Mouse (Mus musculus) kidney, adult 18-20 months (tissue): ENCODE measurements at regions not wholly inside any gene's neighbourhood (a gene's known extent, or its start where the extent isn't known, plus 50 kb on each side); places are given as distances from the start of the nearest gene placed in this dataset.

Experiments
- DNase-seq: peaks from one replicate; pipeline ENCODE4 v3.0.0; 2021

DNA sequence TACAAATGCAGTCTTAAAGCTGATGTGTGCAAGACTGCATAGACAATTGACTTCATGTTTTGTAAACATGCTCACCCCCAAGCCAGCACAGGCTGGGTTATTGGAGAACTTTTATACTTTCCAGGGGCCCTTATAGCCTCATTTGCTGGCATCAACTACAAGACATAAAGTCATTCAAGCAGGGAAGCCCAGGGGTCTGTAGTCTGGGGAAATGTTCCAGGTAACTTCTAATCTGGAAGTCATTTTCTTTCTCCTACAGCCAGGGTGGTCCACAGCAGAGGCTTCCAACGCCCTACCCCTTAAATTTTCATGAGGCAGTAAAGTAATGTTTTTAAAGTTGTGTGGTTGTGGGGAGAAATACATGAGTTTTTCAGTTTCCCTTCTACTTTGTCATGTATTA lies 272.1 kb upstream of the Npvf start:
- no peak for DNase-seq

DNA sequence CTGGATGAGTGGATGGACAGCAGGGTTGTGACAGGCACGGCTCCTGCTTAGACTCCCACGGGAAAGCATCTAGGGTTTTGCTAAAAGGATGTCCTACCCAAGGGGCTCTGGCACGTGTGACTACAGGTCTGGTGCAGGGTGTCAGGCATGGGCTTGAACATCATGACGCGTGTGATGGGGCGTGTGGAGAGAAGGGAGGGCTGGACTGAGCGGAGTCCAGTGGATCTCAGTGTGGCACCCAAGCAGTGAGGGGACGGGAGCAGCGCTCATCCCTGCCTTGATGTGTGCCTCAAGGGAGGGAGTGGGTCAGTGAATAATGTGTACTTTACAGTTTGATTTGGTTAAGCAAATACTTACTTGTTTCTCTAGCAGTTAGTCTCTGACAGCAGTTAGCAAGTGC lies 275.3 kb upstream of the Npvf start:
- no peak for DNase-seq

DNA sequence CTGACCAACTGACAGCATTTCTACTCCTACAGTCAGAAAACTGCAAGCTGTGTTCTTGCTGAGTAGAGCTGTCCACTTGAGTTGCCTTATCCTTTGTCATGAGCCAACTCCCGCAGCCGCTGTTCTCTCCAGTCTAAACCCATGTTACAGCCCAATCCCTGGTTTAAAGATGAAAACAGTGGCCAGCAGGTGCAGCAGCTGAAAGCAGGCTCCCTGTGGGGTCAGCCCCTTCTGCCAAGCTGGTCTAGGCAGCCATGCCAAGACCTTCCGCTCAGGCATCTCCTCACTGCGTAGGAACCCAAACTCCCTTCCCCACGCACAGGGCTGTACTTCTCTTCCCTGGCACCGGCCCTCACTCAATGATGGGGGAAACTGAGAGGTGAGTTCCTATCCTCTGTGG lies 279.3 kb upstream of the Npvf start:
- DNase-seq: no peak

- no peak for DNase-seq
Observed at GRCm38 (mm10) chr6:50934245-50934644, 280.0 kb upstream of the Npvf start.

GRCm38 (mm10) chr6:50936306-50936705 lies 282.1 kb upstream of the Npvf start:
- no peak for DNase-seq

DNA sequence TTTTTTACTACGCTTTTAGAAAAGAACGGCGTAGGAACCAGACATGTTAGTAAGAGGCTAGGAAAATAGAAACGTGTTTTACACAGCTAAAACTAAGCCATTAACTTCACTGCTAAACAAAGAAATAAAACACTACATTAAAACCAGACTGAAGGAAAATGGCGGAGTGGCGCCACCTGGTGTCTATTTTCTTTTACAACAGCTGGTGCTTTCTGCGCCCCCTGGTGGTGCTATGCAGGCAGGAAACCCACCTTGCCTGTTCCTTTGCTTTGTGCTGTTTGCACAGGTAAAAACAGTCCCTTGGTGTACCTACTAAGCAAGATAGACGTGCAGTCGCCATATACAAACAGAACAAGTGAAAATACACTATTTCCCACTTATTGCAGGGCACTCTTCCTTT lies 282.9 kb upstream of the Npvf start:
- DNase-seq: peak; percentile 77

GRCm38 (mm10) chr6:50938879-50939278 lies 284.6 kb upstream of the Npvf start:
- no peak for DNase-seq

GRCm38 (mm10) chr6:50939440-50939839 lies 285.2 kb upstream of the Npvf start:
- DNase-seq: no peak

DNA sequence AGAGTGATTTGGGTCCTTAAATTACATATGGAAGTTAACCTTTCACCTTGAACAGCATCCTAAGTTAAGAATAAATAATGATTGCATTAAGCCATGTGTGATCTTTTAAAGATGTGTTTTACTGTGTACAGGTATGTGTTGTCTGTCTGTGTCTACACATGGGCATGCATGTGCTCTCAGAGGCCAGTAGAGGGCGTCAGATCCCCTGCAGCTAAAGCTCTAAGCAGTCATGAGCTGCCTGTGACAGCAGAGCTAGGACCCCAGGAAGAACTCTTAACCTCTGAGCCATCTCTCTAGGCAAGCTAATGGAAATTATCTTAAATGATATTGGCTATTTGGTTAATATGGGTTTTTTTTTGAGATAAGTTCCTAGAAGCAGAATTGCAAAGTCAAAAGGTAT lies 285.9 kb upstream of the Npvf start:
- DNase-seq: no peak

GRCm38 (mm10) chr6:50940641-50941398 lies 286.6 kb upstream of the Npvf start:
- no peak for DNase-seq

DNA sequence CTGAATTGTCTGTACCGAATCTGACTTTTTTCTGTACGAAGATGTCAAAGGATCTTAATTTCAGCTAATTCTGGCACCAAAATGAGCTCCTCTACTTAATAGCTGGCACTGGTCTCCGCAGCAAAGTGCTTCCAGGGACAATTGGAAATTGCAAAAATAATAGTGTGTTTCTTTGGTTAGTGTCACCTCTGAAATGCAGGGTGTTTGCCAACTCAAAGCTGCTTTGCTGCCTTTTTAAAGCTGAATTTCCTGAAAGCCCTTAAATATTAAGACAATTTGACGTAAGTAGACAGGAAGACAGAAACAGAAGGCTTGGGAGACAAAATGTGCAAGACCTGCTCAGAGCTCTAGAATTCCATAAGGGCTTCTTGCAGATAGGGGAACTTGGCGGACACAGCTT lies 288.5 kb upstream of the Npvf start:
- DNase-seq: no peak

DNA sequence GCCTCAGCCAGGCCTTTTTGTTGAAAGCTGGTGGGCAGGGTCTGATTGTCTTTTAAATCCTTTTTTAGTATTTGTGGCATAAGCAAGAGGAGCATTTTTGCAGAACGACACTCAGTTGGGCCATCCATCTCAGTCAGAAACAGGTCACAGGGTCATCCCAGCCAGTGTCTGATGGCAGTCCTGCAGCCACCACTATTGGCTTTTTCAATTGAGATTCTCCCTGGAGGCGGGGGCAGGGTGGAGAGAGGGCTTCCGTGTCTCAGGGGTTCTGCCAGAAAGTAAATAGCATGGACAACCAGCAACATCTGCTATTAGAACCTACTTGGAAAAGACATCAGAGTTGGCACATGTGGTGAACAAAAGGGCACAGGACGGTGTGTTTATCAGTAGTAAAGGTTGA lies 293.8 kb upstream of the Npvf start:
- no peak for DNase-seq

GRCm38 (mm10) chr6:50949361-50949760 lies 295.1 kb upstream of the Npvf start:
- DNase-seq: no peak

DNA sequence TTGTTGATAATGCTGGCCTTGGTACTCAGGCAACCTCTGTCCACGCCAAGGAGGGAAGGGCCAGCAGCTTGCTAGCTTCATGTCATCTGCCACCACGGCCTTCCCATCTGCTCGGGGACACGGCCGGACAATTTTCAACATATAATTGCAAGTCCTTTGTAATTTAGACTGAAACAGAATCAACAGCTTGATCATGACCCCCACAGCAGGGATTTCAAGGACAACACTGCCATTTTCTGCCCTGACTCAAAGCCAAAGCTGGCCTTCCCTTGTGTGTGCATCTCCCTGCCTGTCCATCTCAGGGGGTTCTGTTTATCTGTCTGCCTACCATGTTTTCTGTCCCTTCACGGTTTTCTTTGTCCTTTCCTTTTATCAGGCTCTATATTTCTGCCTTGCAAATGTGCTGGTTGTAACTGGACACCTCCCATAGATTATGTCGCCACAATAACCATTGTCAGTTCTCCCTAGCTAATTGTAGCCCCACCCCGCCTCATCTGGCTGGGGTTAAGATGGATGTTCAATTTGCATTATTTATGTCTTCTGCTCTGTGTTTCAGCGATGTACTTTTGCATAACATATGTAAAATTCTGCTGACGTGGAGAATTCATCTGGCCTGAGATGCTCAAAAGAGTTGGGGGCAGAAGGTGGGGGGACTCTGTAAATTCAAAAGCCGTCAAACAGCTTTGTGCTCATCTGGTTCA lies 295.8 kb upstream of the Npvf start:
- no peak for DNase-seq

- DNase-seq: no peak
Observed at GRCm38 (mm10) chr6:50957328-50957900, 303.2 kb upstream of the Npvf start.

GRCm38 (mm10) chr6:50960341-50960740 lies 306.1 kb upstream of the Npvf start:
- no peak for DNase-seq

- no peak for DNase-seq
Observed at GRCm38 (mm10) chr6:50961592-50961991, 307.4 kb upstream of the Npvf start.

DNA sequence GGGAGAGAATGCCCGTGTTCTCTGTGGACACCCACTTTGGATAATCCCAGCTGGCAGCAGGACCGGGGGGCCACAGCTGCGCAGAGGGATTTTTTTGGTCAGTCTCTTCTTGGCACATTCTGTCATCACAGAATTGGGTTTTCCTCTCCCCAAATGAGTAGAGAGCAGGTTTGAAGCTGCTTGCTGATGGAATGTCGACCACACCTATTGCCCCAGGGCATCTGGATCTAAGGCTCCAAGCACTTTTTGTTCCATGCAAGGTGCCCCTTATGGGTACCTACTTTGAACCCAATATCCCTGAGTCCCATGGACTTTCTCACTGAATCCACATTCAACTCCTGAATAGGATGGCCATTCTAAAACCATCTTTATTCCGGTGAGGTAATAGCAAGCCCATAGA lies 314.3 kb upstream of the Npvf start:
- no peak for DNase-seq

GRCm38 (mm10) chr6:50969341-50969740 lies 315.1 kb upstream of the Npvf start:
- DNase-seq: no peak

GRCm38 (mm10) chr6:50969997-50970396 lies 315.8 kb upstream of the Npvf start:
- DNase-seq: no peak

- DNase-seq: no peak
Observed at GRCm38 (mm10) chr6:50970770-50971169, 316.5 kb upstream of the Npvf start.

- no peak for DNase-seq
Observed at GRCm38 (mm10) chr6:50972268-50972667, 318.0 kb upstream of the Npvf start.

DNA sequence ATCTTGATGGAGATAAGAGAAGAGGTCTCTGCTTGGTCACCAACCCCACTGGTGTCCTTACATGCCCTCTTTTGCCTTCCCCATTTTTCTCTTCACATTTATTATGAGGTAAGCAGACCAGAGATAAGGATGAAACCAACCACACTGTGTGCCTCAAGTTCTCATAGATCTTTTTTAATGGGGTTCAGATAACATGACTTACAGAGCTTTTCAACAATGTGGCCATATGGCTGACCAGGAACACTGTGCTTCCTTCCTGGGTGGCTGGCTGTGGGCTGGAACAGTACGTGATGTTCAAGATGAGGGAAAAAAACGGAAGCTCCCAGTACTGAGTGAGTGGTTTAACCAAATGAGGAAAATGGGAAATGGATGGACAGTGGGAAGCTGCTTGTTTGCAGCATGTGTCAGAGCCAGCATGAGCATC lies 319.0 kb upstream of the Npvf start:
- peak; percentile 18 for DNase-seq

DNA sequence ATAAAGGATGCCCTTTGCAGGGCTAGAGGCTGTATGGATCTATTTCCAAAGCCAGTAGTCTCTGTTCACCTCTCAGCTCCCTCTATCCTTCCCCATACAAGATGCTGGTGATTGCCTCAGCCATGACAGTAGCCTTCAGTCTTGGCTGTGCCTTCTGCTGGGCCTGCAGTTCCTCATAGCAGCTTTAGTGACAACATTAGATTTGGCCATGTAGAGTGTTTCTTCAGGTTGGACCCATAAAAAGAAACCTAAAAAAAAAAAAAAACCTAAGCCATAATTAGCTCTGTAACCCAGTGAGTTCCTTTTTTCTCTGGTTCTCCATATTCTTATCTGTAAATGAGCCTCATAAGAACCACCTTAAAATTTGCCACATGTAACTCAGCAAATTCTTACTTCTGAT lies 319.6 kb upstream of the Npvf start:
- DNase-seq: no peak
